Mouse (Mus musculus) megakaryocyte, embryonic 14.5 days (primary cell): ENCODE measurements around the gene Gucd1. TPM values are rescaled to one million over a fixed set of nuclear protein-coding genes. Genes with fewer than 3 reads are reported as not detected.
"Not testable (repeated sequence)": the region's sequence is repeated elsewhere in the genome, so short reads cannot be mapped to it uniquely, and the experiment has no call there.

Experiments
- H3K27me3 ChIP-seq: replicated peaks from 2 replicates; pipeline ENCODE3; 2012; ENCODE audit warnings: inconsistent platforms
- H3K36me3 ChIP-seq: replicated peaks from 2 replicates; pipeline ENCODE3; 2012; ENCODE audit warnings: low read length, inconsistent platforms, mixed read lengths
- H3K4me1 ChIP-seq: 2 replicates; pipeline ENCODE4 v1.6.1; 2012; ENCODE audit warnings: inconsistent platforms
- H3K4me3 ChIP-seq: replicated peaks from 2 replicates; pipeline ENCODE3; 2012; ENCODE audit warnings: moderate library complexity, mild to moderate bottlenecking, inconsistent platforms
- H3K9me3 ChIP-seq: 2 replicates; pipeline ENCODE4 v1.6.1; 2012; ENCODE audit warnings: inconsistent platforms
- FLI1 ChIP-seq: IDR thresholded peaks from 2 replicates; pipeline ENCODE4 v1.6.1; 2012; ENCODE audit warnings: low read length, inconsistent platforms, mixed read lengths
- GATA1 ChIP-seq: IDR thresholded peaks from 3 replicates; pipeline ENCODE4 v1.6.1; 2012; ENCODE audit warnings: mixed read lengths, low read length, inconsistent platforms, borderline replicate concordance
- polyA plus RNA-seq: library from polyadenylated mRNA; stranded (reverse); fragments of >175 nt; gene quantifications from 2 replicates; pipeline ENCODE4 v1.2.3, GENCODE M21; 2012; ENCODE audit warnings: low replicate concordance; ENCODE audit not compliant: insufficient read depth

The Gucd1 gene
- polyA plus RNA-seq, 1 experiment: 19.1 TPM

DNA sequence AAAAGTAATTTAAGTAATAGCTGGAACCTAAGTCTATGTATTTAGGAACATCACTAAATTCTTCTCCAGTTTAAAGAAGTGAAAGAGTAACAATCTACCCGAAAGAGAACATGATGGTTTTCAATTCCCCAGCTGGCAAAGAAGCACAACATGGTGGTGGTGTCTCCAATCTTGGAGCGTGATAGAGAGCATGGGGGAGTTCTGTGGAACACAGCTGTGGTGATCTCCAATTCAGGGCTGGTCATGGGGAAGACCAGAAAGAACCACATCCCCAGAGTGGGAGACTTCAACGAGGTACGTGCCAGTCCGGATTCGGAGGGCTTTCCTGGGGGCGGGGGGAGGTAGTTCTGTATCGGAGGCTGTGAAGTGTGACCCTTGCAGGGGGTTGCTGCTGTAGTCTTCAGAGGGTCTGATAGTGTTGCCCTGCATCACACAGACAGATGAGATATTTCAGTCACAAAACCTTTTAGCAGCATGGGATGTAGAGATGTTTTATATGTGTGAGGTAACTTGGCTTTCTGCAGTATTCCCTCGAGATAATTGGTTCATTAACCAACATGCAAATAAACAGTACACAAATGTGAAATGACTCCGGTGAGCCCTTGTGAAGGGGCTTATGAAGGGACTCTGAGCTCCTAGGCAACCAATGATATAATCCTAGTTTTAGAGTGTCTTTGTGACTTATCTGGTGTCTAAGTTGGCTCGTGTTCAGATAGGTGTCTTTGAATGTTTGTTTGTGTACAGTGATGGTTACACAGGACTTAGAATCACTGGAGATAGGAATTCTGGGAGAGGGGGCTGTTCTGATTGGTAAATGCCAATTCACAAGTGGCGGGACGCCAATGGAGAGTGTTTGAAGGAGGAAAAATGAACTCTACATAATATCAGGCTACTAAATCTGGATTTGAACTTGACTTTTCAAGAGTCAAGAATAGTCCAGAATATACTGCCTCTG is 89.4 kb downstream of the Gucd1 start:
- H3K4me3 ChIP-seq: no peak overlapping the region
- H3K4me1 ChIP-seq: peaks cover 9% of the 10 kb centered on the region
- no peak for TF ChIP-seq FLI1
- TF ChIP-seq GATA1: no peak
- peaks cover 20% of the 10 kb centered on the region for H3K27me3 ChIP-seq
- no peaks in the 10 kb centered on the region for H3K36me3 ChIP-seq
- peaks cover 15% of the 10 kb centered on the region for H3K9me3 ChIP-seq

DNA sequence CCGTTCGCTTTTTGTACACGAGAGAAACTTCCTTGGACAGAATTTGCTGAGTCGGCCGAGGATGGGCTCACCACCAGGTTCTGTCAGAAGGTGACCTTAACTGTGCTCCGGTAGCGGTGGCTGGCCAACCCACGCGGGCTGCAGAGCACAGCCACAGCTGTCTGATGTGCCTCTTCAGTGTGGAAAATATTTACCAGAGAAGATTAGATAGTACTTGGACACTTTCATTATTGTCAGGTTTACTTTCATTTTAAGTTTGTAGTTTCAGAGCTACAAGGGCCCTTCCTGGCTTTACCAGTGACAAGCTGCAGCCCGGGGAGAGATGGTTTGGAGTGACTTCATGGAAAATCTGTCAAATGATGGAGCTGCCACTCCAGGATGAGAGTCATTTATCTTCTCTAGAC is 93.3 kb downstream of the Gucd1 start:
- H3K4me3 ChIP-seq: no peak overlapping the region
- H3K27me3 ChIP-seq: peaks cover 17% of the 10 kb centered on the region
- H3K9me3 ChIP-seq: peaks cover 18% of the 10 kb centered on the region
- no peak for TF ChIP-seq GATA1
- no peak for TF ChIP-seq FLI1
- peaks cover 14% of the 10 kb centered on the region for H3K4me1 ChIP-seq
- H3K36me3 ChIP-seq: no peaks in the 10 kb centered on the region

DNA sequence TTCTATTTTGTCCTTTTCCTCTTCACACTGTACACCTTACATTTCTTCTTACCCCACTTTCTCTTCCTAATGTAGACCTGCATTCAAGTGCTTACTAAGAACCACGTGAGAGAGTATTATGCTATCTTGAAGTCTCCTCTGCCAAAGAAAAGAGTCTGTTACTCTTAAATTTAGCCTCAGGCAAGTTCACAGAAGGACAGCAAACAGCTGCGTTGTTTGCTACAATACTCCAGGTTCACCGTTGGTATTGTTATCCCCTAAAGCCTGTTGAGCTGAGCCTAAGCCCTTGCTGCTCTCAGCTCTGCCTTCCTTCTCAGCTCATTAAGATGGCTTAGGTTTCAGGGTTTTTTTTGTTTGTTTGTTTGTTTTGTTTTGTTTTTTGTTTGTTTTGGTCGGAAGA is 99.0 kb downstream of the Gucd1 start:
- peaks cover 5% of the 10 kb centered on the region for H3K27me3 ChIP-seq
- H3K36me3 ChIP-seq: no peaks in the 10 kb centered on the region
- H3K4me3 ChIP-seq: no peak overlapping the region
- peaks cover 17% of the 10 kb centered on the region for H3K9me3 ChIP-seq
- H3K4me1 ChIP-seq: peaks cover 8% of the 10 kb centered on the region
- TF ChIP-seq FLI1: no peak
- TF ChIP-seq GATA1: no peak

DNA sequence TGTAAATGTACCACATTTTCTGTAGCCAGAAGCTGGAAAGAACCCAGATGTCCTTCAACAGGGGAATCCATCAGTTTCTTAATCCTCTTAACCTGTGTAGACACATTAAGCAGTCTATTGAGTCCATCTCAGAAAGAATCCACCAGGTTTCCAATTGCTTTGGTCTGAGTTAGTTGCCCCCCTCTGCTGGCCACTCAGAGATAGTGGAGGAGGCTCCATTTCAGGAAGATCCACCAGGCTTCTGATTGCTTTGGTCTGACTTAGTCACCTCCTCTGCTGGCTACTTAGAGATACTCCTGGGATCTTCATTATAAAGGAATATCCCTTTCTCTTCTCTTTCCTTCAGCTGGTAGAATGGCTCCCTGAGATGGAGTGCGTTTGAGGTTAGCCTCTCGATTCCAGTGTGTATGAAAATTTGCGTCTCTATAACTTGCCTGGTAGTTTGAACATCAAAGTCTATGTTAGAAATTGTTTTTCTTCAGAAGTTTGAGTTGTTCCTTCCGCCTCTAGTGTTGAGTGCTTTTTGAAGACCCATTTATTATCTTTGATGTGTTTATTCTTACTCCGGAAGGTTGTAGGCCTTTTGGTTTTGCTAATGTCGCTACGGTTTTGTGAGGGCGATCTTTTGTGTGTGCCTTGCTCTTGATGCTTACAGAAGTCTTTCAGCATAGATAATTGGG is 100.3 kb downstream of the Gucd1 start:
- Histone ChIP-seq H3K9me3 (peaks cover 4% of the 10 kb centered on the region), H3K27me3 (peaks cover 12% of the 10 kb centered on the region), H3K4me3 (no peak overlapping the region), H3K36me3 (no peaks in the 10 kb centered on the region), H3K4me1 (peaks cover 8% of the 10 kb centered on the region)
- TF ChIP-seq GATA1: no peak
- TF ChIP-seq FLI1: no peak

DNA sequence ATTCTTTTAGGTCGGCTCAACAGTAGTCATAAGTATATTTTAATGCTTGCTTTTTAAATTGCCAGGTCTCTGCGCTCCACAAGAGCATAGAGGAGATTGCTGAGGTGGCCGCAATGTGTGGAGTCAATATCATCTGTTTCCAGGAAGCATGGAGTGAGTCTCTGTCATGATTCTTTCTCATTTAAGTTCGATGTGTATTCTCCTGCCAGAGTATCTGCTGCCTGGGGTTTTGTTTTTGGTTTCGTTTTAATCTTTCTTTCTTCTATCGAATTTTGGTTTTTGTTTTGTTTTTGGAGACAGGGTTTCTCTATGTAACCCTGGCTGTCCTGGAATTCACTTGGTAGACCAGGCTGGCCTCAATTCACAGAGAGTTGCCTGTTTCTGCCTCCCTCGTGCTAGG is 102.8 kb downstream of the Gucd1 start:
- Histone ChIP-seq H3K4me1 (peaks cover 10% of the 10 kb centered on the region), H3K9me3 (no peaks in the 10 kb centered on the region), H3K36me3 (no peaks in the 10 kb centered on the region), H3K4me3 (no peak overlapping the region), H3K27me3 (peaks cover 23% of the 10 kb centered on the region)
- TF ChIP-seq GATA1 (no peak), FLI1 (no peak)

DNA sequence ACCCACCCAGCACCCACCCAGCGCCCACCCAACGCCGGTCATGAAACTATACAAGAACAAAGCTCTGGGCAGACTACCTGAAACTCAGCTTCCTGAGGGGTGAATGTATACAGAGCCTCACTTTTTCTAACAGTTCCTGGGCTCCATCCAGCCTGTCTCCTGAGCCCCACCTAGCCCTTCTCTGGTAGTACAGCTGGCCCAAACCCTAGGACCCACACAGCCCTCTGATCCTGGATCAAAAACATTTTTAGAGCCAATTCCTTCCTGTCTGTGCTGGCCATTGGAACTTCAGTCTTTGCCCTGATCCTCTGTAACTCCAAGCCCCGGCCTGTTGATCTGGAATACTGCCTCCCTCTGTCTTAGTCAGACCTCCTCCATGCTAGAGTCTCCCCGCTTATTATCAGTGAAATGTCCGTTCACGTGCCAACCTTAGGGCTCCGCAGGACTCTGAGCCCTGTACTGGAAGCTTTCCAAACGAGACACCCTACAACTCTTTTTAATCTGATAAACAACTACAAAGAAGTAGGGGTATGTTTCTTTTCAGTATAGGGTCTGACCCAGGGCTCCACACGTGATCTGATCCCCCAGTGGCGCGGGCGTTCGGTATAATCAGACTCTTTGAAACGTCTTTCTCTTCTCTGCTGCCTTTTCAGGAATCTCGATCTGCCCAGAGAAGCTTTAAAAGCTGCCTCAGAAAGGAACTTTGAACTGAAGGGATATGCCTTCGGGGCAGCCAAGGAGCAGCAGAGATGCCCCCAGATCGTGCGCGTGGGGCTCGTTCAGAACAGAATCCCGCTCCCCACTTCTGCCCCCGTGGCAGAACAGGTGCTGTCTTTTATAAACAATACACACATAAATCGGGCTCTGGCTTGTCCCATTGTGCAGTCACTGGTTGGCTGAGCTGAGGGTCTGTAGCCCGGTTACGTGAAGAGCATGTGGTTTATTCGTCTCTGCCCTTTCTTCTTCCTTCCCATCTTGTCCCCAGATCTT is 105.4 kb downstream of the Gucd1 start:
- Histone ChIP-seq H3K9me3 (no peaks in the 10 kb centered on the region), H3K4me1 (peaks cover 10% of the 10 kb centered on the region), H3K27me3 (peaks cover 27% of the 10 kb centered on the region), H3K36me3 (no peaks in the 10 kb centered on the region), H3K4me3 (no peak overlapping the region)
- no peak for TF ChIP-seq FLI1
- TF ChIP-seq GATA1: no peak

DNA sequence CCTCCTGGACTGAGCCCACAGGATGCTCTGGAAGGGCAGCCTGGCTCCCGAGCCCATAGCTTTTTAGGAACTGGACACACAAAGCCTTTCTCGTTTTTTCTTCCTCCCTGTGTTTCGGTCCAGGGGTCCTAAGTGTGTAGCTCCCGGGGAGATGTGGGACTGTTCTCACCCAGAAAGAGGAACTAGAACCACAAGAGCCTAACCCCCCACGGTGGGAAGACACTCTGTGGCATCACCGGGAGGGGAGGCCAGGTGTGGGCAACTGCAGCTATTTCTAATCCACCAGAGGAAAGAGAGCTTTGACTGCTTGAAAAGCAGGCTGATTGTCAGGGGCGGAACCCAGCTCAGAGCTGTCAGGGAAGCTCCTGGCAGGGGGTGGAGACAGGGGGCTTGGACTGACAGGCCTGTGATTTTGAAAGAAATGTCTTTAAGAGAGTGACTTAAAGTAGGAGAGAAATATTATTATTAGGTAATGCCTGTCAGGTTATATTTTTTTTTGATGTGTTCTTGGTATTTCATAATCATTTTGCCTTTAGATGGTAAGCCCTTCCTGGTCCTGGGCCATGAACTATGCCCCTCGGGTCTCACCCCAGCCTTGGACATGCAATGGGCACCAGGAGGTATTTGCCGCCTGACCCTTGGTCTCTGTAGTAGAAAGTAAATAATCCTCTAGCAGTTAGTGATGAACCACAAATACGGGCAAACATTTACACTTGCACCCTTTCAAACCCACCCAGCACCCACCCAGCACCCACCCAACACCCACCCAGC is 106.2 kb downstream of the Gucd1 start:
- H3K9me3 ChIP-seq, H3K36me3 ChIP-seq, H3K4me3 ChIP-seq: not testable (repeated sequence)
- Histone ChIP-seq H3K27me3 (peaks cover 33% of the 10 kb centered on the region), H3K4me1 (peaks cover 10% of the 10 kb centered on the region)

DNA sequence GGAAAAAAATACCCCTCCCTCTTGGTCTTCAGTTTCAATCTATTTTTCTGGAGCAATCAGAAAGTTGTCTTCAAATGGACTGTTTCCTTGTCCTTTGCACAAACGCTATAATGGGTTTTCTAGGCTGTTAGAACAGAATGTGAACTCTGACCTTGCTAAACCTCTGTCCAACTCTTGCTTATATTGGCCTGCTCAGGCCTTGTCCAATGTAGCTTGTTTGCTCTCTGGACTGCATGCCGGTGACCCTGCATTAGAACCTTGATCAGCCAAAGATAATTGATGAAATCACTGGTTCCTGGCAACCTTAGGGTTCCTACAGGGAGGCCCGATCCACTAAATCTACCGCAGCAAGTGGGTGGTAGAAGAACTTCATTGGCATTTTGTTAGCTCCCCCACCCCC is 110.0 kb downstream of the Gucd1 start:
- Histone ChIP-seq H3K36me3 (no peaks in the 10 kb centered on the region), H3K4me3 (no peak overlapping the region), H3K27me3 (peaks cover 31% of the 10 kb centered on the region), H3K4me1 (peaks cover 7% of the 10 kb centered on the region), H3K9me3 (peaks cover 5% of the 10 kb centered on the region)
- no peak for TF ChIP-seq GATA1
- TF ChIP-seq FLI1: no peak

DNA sequence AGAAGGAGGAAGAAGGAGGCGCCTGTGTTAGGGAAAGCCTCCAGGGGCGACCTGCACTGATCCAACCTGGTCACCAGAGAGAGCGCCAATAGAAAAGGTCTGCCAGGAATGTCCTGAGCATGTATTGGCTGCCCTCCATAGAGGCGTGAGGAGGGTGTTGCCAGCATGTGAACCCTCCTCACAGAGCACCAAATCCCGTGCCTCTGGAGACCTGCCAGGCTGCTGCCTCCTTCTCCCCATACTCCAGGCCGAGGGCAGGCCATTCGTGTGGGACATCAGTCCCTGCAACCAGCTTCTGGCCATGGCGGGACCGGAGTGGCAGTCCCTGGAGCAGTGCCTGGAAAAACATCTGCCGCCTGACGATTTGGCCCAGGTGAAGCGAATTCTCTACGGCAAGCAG is 111.0 kb downstream of the Gucd1 start:
- peaks cover 5% of the 10 kb centered on the region for H3K9me3 ChIP-seq
- no peak overlapping the region for H3K4me3 ChIP-seq
- H3K27me3 ChIP-seq: peaks cover 28% of the 10 kb centered on the region
- H3K36me3 ChIP-seq: no peaks in the 10 kb centered on the region
- H3K4me1 ChIP-seq: peaks cover 7% of the 10 kb centered on the region
- TF ChIP-seq GATA1: no peak
- no peak for TF ChIP-seq FLI1
